Mouse (Mus musculus) thymus, adult 2 months (tissue): Measurements from ENCODE around the gene Sprr2i.

Source experiments
- CTCF ChIP-seq: fragments of 200-500 bp; IDR thresholded peaks from 2 replicates; pipeline ENCODE4 v1.5.1; 2012; ENCODE audit warnings: mild to moderate bottlenecking, control low read depth, low read length, moderate library complexity, borderline replicate concordance; ENCODE audit not compliant: control insufficient read depth, poor library complexity, insufficient read depth; ENCODE audit errors: extremely low read depth
- POLR2A ChIP-seq: fragments of 200-500 bp; IDR thresholded peaks from 2 replicates; pipeline ENCODE4 v1.6.1; 2012; ENCODE audit warnings: mild to moderate bottlenecking, low read length, control low read depth, moderate library complexity; ENCODE audit not compliant: control insufficient read depth, poor library complexity, insufficient read depth; ENCODE audit errors: extremely low read depth

- TF ChIP-seq CTCF (no peak), POLR2A (no peak)
Measured at GRCm38 (mm10) chr3:92373613-92374012, 34.2 kb upstream of the Sprr2i start.
